Mouse (Mus musculus) adrenal gland, adult 10 weeks (tissue): Measurements from ENCODE around the gene Eci1. TPM values are rescaled to one million over a fixed set of nuclear protein-coding genes. Genes with fewer than 3 reads are reported as not detected.

Experiments
- polyA plus RNA-seq: library from polyadenylated mRNA; stranded (reverse); fragments of 350-450 nt; fragmentation: Illumina TruSeq; extraction: RNeasy Lipid Tissue Mini Kit (QIAGEN cat#74804); gene quantifications from one replicate; pipeline ENCODE4 v1.2.3, GENCODE M21; 2014; ENCODE audit warnings: low read depth, low replicate concordance

Gene Eci1
- polyA plus RNA-seq, result 42.5 TPM

GRCm38 (mm10) chr17:24426471-24427169 lies at the start of gene Eci1:
Gene Eci1 (plus strand): TSS chr17:24426641.

GRCm38 (mm10) chr17:24414230-24414976 lies 12.0 kb upstream of the Eci1 start, which contains the start of gene Rnps1:
Gene Rnps1 (plus strand): TSS chr17:24414565.

GRCm38 (mm10) chr17:24442632-24443155 lies 16.3 kb downstream of the Eci1 start, which contains the start of gene Dnase1l2:
Gene Dnase1l2 (minus strand): TSS chr17:24443105.

GRCm38 (mm10) chr17:24469910-24470602 lies 43.6 kb downstream of the Eci1 start, which contains the start of the genes E4f1 and Pgp:
Gene E4f1 (minus strand): TSS chr17:24470313.
Gene Pgp (plus strand): TSS chr17:24470392.

GRCm38 (mm10) chr17:24473612-24474275 lies 47.3 kb downstream of the Eci1 start, which contains the start of gene Bricd5:
Gene Bricd5 (plus strand): TSS chr17:24473884.

GRCm38 (mm10) chr17:24478663-24479380 lies 52.4 kb downstream of the Eci1 start, which contains the start of gene Mlst8:
Gene Mlst8 (minus strand): TSS chr17:24479078.

GRCm38 (mm10) chr17:24488186-24488661 lies 61.8 kb downstream of the Eci1 start, which contains the start of gene Caskin1:
Gene Caskin1 (plus strand): TSS chr17:24488601.

Other genes with a start within 250 kb of the Eci1 start
- 15.3 TPM for gene Tbc1d24, start 221.1 kb upstream of the Eci1 start, polyA plus RNA-seq
- 0.35 TPM for gene Ntn3, start 217.1 kb upstream of the Eci1 start, polyA plus RNA-seq
- 4.6 TPM for gene Tedc2, start 205.8 kb upstream of the Eci1 start, polyA plus RNA-seq
- 0.58 TPM for gene Ccnf, start 175.2 kb upstream of the Eci1 start, polyA plus RNA-seq
- gene Abca17, start 75.6 kb upstream of the Eci1 start, polyA plus RNA-seq, result not detected
- 2.9 TPM for gene Abca3, start 74.7 kb upstream of the Eci1 start, polyA plus RNA-seq
- gene Rnps1, start 12.1 kb upstream of the Eci1 start, polyA plus RNA-seq, result 41.9 TPM
- not detected for gene Dnase1l2, start 16.5 kb downstream of the Eci1 start, polyA plus RNA-seq
- 0.52 TPM for gene E4f1, start 43.7 kb downstream of the Eci1 start, polyA plus RNA-seq
- gene Pgp, start 43.8 kb downstream of the Eci1 start, polyA plus RNA-seq, result 79.8 TPM
- not detected for gene Bricd5, start 47.2 kb downstream of the Eci1 start, polyA plus RNA-seq
- 5.9 TPM for gene Mlst8, start 52.4 kb downstream of the Eci1 start, polyA plus RNA-seq
- 1.6 TPM for gene Caskin1, start 62.0 kb downstream of the Eci1 start, polyA plus RNA-seq
- gene Traf7, start 101.3 kb downstream of the Eci1 start, polyA plus RNA-seq, result 8.4 TPM
- gene Rab26, start 107.6 kb downstream of the Eci1 start, polyA plus RNA-seq, result not detected
- gene Pkd1, start 123.2 kb downstream of the Eci1 start, polyA plus RNA-seq, result 10.1 TPM
- gene Tsc2, start 206.0 kb downstream of the Eci1 start, polyA plus RNA-seq, result 16.9 TPM
- 0.47 TPM for gene Nthl1, start 206.0 kb downstream of the Eci1 start, polyA plus RNA-seq
- 16.7 TPM for gene Slc9a3r2, start 223.7 kb downstream of the Eci1 start, polyA plus RNA-seq
- gene Npw, start 231.8 kb downstream of the Eci1 start, polyA plus RNA-seq, result not detected
- gene Zfp598, start 243.0 kb downstream of the Eci1 start, polyA plus RNA-seq, result 2.2 TPM